Mouse (Mus musculus): ENCODE results near the gene Usf3.

Usf3 gene

DNA sequence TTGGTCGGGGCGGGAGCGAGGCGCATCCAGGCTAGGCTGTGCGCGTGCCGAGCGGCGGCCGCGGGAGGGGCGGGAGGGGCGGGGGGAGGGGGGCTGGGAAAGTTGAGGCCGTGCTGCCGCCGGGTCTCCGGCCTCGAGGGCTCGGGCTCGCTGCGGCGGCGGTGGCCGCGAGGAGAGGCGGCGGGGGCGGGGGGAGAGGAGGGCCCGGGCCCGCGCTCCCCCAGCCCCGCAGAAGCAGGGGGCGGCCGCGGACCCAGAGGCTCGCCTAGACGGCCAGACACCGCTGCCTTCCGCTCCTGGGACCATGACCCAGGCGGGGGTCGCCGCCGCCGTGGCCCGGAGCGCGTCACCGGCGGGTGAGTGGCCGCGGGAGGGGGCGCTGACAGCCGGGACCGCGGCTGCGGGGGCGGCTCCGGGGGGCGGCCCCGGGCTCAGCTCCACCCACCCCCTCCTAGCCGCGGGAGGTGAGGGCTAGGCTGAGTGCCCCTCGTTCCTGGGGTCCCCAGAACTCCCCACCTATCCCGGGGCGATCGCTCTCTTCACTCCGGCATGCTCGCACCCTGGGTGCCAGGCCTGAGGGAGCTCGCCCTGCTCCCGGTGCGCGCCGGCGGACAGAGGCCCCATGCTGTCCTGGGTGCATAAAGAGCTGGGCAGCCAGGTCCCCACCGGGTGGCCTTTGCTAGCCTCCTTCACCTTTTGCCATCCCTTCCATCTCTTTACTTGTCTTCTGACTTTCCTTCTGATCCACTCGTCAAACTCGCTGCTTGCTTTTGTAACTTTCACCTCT lies at the start of gene Usf3:
Usf3 (plus strand) TSS at position 92 of the 787 bp plus-strand sequence.
- in situ Hi-C loops (cut with MboI, MseI) = loop anchor here in 1 of 2 experiments (25.0 kb wide), 1 partner anchor 164 kb away; the partner anchor contains the start of genes Sidt1 and Spice1

DNA sequence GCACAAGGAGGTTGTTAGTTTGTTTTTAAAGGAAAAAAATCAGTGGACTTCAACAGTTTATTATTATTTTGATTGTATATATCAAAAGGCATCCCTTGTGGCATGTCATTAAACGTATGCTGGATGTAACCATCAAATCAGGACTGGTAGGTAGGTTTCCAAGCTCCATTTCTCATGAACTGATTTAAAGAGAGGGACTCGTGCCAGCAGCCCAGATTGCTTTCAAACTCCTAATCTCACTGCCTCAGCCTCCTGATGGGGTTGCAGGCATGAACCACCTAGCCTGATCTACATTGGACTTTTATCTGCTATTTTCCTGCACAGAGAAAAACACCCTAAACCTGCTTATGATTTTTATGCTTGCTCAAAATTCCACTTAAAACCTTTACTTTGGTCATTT lies 49.3 kb upstream of the Usf3 start:
- in situ Hi-C loops (cut with MboI, MseI) = no loop called here

DNA sequence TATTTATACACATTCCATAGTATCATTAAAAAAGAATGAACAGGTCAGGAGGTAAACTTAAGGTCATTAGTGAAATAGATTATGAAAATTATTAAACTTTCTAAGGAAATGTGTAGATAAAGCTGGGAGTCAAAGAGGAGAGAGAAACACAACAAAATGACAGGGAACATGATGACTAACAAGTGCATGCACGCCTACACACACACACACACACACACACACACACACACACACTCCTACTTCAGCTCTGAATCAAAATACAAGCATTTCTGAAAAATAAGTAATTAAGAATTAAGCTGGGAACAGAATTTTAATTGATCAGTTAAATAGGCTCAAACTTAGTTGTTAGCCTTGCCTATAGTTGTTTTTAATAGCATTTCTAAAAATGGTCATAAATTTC lies 48.3 kb upstream of the Usf3 start:
- in situ Hi-C loops (cut with MboI, MseI) = no loop called here

DNA sequence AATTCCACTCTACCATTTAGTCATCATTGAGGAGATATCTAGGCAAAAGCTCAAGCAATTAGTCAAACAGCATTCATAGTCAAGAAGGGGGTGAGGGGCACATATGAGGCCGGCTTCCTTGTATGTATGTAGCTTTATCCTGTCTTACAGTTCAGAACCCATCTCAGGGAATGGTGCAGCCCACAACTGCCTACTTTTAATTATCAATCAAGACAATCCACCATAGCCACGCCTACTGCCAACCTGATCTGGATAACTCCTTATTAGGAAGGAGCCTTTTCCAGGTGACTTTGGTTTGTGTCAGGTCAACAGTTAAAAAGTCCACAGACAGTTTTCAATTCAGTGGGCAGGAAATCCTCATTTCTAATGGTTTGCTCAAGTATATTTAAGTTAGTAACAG lies 47.6 kb upstream of the Usf3 start:
- in situ Hi-C loops (cut with MboI, MseI) = no loop called here

DNA sequence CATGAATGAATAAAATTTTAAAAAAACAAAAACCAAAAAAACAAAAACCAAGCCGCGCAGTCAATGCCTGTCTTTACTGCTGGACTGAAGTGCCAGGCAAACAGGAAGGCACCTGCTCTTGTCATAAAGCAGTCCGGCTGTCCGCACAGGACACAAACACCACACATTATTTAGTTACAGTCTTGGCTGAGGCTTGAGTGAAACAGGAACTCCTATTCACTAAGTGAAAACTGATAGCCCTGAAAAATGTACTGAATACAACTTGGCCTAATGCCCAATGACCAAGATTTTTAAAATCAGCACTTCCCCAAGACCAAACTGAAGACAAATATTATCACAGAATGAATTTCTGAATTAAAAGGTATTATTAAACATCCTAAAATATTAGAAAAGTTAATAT lies 46.6 kb upstream of the Usf3 start:
- in situ Hi-C loops (cut with MboI, MseI) = no loop called here

DNA sequence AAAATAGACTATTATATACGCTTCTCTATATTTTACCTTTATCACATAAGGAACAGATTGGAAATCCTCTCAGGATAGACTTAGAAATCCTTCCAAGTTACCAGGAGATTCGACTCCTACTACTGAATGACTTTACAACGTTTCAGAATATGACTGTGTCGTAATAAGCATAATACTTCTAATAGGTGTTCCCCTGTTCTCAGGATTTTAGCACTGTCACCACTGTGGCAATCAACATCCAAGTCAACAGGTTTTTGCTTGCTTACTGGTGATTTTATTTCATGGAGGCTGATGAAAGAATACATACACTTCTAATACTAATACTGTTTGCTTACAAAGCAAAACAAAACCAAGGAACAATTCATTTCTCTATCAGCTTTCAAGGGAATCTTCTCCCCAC lies 40.7 kb upstream of the Usf3 start:
- in situ Hi-C loops (cut with MboI, MseI) = no loop called here

DNA sequence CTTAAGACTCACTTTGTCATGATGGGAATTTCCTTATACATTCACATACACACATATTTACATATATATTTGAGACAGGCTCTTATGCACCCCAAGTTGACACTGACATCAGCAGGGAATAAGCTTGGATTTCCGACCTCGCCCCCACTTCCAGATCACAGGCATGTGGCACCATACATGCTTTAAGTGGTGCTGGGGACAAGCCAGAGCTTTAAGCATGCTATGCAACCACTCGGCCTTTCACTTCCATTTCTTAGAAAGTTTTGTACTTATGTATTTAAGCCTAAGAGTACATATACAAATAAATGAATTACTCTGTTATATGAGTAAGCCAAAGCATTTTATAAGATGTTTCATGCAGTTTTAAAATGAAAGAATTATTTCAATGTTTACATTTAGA lies 39.9 kb upstream of the Usf3 start:
- in situ Hi-C loops (cut with MboI, MseI) = no loop called here

DNA sequence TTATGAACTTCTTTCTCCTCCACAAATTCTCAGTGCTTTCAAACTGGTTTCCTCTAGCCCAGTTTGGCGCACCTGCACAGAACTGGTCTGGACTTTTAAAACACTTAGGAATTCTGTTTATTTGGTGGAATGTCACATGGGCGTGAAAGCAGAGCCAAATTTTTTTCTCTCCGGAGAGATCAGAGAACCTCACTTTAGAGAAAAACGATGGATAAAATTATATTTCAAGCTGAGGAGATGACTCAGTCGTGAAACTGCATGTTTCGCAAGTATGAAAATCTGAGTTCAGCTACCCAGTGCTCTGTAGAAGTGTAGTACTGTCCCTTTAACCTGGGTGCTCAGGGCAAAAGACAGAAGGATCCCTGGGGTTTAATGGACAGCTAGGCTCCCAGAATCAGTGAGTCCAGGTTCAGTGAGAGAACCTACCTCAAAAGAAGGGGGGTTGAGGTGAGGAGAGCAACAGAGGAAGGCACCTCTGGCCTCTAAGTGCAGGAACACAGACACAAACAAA lies 36.5 kb upstream of the Usf3 start:
- in situ Hi-C loops (cut with MboI, MseI) = no loop called here

DNA sequence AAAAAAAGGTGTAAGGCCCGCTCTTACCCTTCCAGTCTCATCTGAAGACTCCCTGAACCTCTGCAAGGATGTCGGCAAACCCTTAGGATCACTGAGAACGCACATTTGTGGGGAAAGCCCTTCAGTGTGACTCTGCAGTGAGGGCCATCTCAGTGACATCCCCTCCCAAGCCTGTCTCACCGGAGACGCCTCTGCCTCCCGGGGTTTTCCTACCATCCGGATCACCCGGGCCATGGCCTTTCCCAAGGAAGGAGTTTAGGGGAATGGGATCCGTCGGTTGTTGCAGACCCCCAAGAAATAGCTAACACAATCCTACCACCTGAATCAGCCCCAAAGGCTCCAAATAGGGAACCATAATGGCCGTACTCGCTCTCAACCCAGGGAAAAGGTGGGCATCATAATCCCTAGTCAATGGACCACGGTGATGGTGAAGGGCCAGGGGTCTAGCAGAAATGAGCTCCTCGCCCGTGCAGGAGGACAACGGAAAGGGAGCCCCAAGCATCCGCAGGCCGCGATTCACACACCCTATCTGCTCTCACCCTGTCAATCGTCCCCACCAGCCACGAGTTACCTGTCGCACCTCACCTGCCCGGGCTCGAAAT lies 34.6 kb upstream of the Usf3 start:
- in situ Hi-C loops (cut with MboI, MseI) = no loop called here

DNA sequence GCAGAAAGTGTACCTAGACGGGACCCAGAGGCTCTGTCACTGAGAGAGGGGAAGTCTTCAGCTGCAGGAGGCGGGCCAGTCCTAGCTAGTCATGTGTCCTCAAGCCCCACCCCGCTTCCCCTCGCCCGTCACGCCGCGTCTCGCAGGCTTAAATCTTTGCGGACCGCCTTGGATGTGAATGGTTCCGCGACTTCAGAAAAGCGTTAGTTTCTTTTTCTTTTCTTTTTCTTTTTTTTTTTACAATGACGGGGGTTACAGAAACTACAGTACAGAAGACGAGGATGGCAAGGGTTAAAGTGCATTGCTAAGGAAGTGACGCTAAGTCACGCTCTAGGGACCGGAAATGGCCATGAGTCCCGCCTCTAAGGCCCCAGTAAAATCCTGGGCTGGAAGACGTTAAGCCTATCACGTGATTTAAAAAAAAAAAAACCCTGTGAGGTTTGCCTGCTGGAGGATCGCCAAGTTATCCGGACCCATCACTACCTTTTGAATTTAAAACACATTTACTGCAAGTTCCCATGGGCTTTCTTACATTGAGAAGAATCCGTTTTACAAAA lies 34.0 kb upstream of the Usf3 start:
- in situ Hi-C loops (cut with MboI, MseI) = no loop called here

DNA sequence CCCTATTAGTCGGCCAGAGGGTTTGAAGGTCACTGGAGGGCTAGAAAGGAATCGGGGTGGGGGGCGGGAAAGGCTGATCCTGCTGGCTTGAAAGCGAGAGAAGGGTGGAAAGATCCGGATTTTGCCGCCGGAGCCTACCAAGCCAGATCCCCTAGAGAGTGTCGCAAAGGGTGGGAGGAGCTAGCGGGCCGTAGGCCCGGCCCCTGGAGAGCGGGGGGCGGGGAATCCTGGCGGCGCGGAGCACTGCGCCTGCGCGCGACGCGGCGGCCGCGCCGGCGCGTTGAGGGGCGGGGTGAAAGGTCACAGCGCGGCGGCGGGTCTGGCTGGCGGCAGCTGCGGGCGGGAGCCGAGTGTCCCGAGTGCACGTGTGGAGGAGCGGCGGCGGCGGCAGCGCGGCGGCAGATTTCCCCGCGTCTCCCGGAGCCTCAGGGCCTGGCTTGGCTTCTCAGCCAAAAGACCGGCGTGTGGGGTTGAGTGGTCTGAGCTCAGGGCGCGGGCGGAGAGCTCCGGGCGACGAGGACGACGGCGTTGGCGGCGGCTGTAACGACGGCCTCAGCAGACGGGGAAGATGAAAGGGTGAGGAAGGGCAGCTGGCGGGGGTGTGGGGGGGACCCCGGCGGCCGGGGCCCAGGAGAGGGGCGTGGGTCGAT lies 33.4 kb upstream of the Usf3 start, which contains the start of the genes Atp6v1a and Naa50:
Atp6v1a (minus strand) TSS at position 170 of the 650 bp plus-strand sequence.
Naa50 (plus strand) TSS at position 295 of the 650 bp plus-strand sequence.
- in situ Hi-C loops (cut with MboI, MseI) = no loop called here

DNA sequence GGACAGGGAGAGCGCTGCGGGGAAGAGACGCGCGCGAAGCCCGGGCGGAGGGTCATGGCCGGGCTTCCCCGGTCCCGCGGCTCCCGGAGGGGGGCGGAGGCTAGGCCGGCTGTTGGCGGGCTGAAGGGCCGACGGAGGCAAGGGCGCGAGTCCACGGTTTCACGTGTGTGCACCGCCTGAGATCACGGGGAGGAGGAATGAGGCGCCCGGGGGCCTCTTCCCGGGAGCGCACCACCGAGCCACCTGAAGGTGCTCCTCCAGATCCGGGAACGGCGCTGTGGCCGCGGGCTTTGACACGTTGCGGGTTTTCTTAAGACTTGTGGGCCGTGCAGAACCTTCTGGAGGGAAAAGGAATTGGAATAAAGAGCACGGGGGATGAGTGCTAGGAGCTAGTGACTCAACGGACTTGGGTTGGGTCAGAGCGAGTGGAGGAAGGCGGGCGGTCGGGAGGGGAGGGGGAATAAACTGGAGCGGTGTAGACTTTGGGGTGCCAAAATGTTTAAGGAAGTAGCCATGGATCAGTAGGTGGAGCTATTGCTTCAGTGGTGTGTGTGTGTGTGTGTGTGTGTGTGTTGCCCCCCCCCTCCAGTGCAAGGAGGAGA lies 32.8 kb upstream of the Usf3 start:
- in situ Hi-C loops (cut with MboI, MseI) = no loop called here

DNA sequence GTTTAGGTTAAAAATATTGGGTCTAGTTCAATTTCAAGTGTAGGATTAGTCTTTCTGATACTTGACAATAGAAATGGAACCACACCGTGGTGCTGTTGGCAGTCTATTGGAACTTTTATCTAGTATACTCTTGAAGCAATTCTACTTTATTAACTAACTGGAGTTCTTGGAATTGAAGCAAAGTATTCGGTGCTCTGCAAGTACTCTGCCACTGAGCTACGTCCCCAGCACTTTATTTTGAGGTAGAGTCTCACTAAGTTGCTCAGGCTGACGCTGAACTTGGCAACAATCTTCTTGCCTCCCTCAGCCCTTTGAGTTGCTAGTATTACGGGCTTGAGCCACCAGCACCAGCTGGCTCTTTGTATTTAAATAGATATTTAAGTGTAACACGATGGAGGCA lies 31.6 kb upstream of the Usf3 start:
- in situ Hi-C loops (cut with MboI, MseI) = no loop called here

DNA sequence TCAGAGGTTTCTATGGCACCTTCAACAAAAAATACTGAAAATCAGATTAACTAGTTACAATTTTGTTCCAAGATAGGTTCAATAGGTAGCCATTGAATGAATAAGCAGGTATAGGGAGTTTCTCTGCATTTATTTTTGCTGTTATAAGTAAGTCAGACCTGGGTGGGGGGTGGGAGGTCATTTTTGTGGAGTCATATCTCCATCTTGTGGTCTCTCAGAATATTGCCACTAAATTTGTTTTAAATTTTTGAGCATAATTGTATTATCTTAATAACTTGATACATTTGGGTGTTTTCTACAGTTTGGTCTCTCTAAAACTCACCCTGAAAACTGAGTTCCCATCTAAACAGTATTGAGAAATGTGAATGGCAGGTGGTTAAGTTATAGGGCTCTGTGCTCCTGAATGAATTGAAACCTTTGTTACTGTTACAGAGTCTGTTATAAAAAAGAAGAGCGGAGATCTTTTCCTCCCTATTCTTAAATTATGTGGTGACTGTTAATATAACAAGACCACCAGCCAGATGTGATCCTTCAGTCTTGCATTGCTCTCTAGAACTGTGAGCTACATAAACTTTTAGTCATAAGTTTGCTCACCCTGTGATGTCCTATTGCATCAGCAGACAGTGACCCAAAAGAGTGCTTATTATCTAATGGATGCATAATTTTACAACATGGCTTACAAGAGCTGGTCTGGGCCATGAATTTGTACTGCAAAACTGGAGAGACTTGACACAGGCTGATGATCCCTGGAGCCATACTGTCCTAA lies 23.9 kb upstream of the Usf3 start:
- in situ Hi-C loops (cut with MboI, MseI) = no loop called here

DNA sequence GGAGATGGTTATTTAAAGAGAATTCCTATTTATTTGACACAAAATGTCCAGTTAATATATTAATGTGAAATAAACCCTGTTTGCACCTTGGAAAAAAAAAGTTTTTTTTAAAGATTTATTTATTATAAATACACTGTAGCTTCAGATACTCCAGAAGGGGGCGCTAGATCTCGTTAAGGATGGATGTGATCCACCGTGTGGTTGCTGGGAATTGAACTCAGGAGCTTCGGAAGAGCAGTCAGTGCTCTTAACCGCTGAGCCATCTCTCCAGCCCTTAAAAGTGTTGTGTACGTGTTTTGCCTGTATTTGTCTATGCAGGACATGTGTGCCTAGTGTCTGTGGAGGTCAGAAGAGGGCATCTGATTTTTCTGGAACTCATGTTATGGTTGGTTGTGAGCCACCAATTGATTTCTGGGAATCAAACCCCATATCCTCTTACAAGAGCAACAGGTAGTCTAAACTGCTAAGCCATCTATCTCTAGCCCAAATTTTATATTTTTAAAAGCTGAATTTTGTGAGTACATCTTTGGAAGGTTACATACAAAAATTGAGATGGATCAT lies 18.5 kb upstream of the Usf3 start:
- in situ Hi-C loops (cut with MboI, MseI) = loop anchor here (10.0 to 25.0 kb wide), 2 partner anchors 183 to 1280 kb away; partner anchors contain the start of genes Sidt1 (in 1 of the 2), Spice1 (in 1 of the 2) and Zbtb20 (in 1 of the 2)

DNA sequence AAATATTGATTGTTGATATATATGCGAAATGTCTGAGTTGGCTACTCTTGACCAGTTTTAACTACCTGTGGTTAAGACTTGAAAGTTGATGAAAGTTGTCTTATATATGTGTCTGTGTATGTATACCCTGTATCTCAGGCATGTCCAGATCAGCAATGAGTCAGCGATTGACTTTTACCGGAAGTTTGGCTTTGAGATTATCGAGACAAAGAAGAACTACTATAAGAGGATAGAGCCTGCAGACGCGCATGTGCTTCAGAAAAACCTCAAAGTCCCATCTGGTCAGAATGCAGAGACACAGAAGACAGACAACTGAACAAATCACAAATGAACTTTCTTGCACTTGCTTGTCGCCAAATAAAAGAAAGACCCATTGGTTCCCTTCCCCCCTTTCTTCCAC lies 13.7 kb upstream of the Usf3 start:
- in situ Hi-C loops (cut with MboI, MseI) = loop anchor here (10.0 to 25.0 kb wide), 2 partner anchors 178 to 1285 kb away; partner anchors contain the start of genes Sidt1 (in 1 of the 2), Spice1 (in 1 of the 2) and Zbtb20 (in 1 of the 2)

DNA sequence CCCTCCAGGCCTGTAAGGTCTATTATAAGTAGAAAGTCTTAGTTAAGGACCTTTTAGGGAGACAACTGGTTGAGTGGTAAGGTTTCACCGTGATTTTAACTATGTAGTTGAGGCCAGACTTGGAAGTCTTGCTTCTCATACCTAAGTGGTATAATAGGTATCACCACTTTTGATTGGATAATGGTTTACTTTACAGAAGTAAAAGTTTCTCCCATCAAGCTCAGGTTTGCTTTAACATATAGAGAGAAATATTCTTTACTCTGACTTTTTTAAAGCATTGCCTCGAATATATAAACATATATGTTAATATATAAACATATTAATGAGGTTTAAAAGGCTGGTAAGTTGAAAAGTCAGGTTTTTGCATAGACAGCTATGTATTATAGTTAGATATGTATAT lies 9.2 kb upstream of the Usf3 start:
- in situ Hi-C loops (cut with MboI, MseI) = loop anchor here in 1 of 2 experiments (25.0 kb wide), 1 partner anchor 173 kb away; the partner anchor contains the start of genes Sidt1 and Spice1

DNA sequence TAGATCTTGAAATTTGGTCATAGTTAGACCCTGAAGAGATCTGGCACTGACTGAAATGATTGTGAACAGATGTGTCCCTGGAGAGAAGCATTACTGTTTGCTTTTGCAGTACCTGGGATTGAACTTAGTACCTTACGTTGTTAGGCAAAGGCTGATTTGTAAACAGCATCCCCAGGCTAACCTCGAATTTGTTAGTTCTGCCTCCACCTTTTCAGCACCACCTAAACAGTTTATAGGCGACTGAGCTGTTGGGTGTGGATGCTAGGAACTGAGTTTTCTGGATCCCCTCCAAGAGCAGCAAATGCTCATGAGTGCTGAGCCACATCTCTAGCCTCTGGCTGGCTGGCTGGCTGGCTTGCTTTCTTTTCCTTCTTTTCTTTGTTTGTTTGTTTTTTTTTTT lies 7.9 kb upstream of the Usf3 start:
- in situ Hi-C loops (cut with MboI, MseI) = loop anchor here in 1 of 2 experiments (25.0 kb wide), 1 partner anchor 172 kb away; the partner anchor contains the start of genes Sidt1 and Spice1

DNA sequence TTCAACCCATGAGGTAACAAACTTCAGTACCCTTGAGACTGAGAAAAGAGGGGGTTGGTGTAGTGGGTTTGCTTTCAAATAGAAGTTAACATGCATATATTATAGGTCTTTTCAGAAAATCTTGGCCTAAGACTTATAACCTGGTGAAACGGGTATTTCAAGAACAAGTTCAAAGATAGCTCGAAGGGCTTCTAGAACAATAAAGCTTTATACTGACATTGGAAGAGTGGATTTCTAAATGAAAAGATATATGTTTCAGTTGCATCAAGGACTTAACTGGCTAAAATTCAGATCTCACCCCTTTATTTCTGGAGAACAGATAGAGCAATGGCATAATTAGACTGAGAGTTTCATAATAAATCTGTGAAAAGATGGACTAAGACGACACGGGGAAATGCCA lies 4.1 kb upstream of the Usf3 start:
- in situ Hi-C loops (cut with MboI, MseI) = loop anchor here in 1 of 2 experiments (25.0 kb wide), 1 partner anchor 168 kb away; the partner anchor contains the start of genes Sidt1 and Spice1

Measured in T-helper 17 cell (primary cell).